Mouse (Mus musculus) ES-E14 (cell line): ENCODE measurements at regions not wholly inside any gene's neighbourhood (a gene's known extent, or its start where the extent isn't known, plus 50 kb on each side); places are given as distances from the start of the nearest gene placed in this dataset.

ENCODE experiments used
- DNase-seq: peaks from one replicate; pipeline ENCODE4 v3.0.0-alpha.2; 2013; ENCODE audit warnings: low read depth, low spot score
- H3K27ac ChIP-seq: 2 replicates; pipeline ENCODE4 v1.5.1; 2012; ENCODE audit warnings: low read depth, mild to moderate bottlenecking, low read length, moderate library complexity, mixed read lengths; ENCODE audit not compliant: poor library complexity, insufficient read depth, severe bottlenecking
- H3K36me3 ChIP-seq: 2 replicates; pipeline ENCODE4 v1.6.1; 2012; ENCODE audit warnings: mild to moderate bottlenecking, low read length, moderate library complexity, mixed read lengths; ENCODE audit not compliant: control insufficient read depth, poor library complexity, insufficient read depth, severe bottlenecking
- H3K4me1 ChIP-seq, 2 experiments: fragments of 150-350 bp in 1 of 2; sonication (generic) in 1 of 2; 2 replicates each; pipeline ENCODE4 v1.6.1; 2012; ENCODE audit warnings: low read length in 2 of 2, mild to moderate bottlenecking in 1 of 2, mixed read lengths in 1 of 2; ENCODE audit not compliant: control insufficient read depth in 2 of 2, insufficient read depth in 2 of 2, poor library complexity in 1 of 2
- H3K4me3 ChIP-seq, 2 experiments: fragments of 150-350 bp in 1 of 2; sonication (generic) in 1 of 2; 2 replicates each; pipeline ENCODE4 v1.5.1; 2012; ENCODE audit warnings: low read length in 2 of 2, low read depth in 1 of 2, mild to moderate bottlenecking in 1 of 2, mixed read lengths in 1 of 2; ENCODE audit not compliant: insufficient read depth in 1 of 2, poor library complexity in 1 of 2, severe bottlenecking in 1 of 2
- H3K9ac ChIP-seq: 2 replicates; pipeline ENCODE4 v1.6.1; 2012; ENCODE audit warnings: low read depth, mild to moderate bottlenecking, low read length, mixed read lengths; ENCODE audit not compliant: poor library complexity, insufficient read depth, severe bottlenecking
- H3K9me3 ChIP-seq: fragments of 150-350 bp; sonication (generic); 2 replicates; pipeline ENCODE4 v1.6.1; 2012; ENCODE audit warnings: low read depth, mild to moderate bottlenecking, low read length; ENCODE audit not compliant: control insufficient read depth, insufficient read depth
- CHD2 ChIP-seq: IDR thresholded peaks from 2 replicates; pipeline ENCODE4 v1.6.1; 2014; ENCODE audit warnings: mild to moderate bottlenecking, low read depth, low read length, inconsistent platforms
- HCFC1 ChIP-seq: IDR thresholded peaks from 2 replicates; pipeline ENCODE4 v1.6.1; 2012; ENCODE audit warnings: low read length, inconsistent platforms, borderline replicate concordance; ENCODE audit not compliant: insufficient read depth
- MAFK ChIP-seq: IDR thresholded peaks from 2 replicates; pipeline ENCODE4 v1.6.1; 2014; ENCODE audit warnings: mild to moderate bottlenecking, low read depth, low read length, inconsistent platforms; ENCODE audit not compliant: insufficient read depth
- ZC3H11A ChIP-seq: IDR thresholded peaks from 2 replicates; pipeline ENCODE4 v1.6.1; 2012; ENCODE audit warnings: low read depth, mild to moderate bottlenecking, inconsistent platforms, low read length, borderline replicate concordance
- ZNF384 ChIP-seq: IDR thresholded peaks from 2 replicates; pipeline ENCODE4 v1.6.1; 2012; ENCODE audit warnings: low read depth, low read length, inconsistent platforms
- in situ Hi-C, 2 experiments: fragments of 600-800 bp; cut with MboI; formaldehyde crosslinking; loops; one replicate each; pipeline ENCODE4 v1.15.1; 2025; ENCODE audit warnings: low sequenced_read_pairs in 2 of 2, inconsistent platforms in 1 of 2; ENCODE audit not compliant: unreplicated experiment in 2 of 2

GRCm38 (mm10) chr11:64158281-64158680, 79.0 kb upstream of the Cox10 start:
- no peak for TF ChIP-seq HCFC1
- TF ChIP-seq ZC3H11A = no peak
- TF ChIP-seq ZNF384 = no peak
- no peak for TF ChIP-seq MAFK
- no peak for TF ChIP-seq CHD2
- H3K27ac ChIP-seq = no peak overlapping the region
- in situ Hi-C loops = no loop called here
- no peaks in the 10 kb centered on the region for H3K4me1 ChIP-seq
- no peaks in the 10 kb centered on the region for H3K9me3 ChIP-seq
- no peak overlapping the region for H3K9ac ChIP-seq
- H3K36me3 ChIP-seq = no peaks in the 10 kb centered on the region
- DNase-seq = no peak
- H3K4me3 ChIP-seq = no peak overlapping the region

- DNase-seq = no peak
- no peak overlapping the region for H3K4me3 ChIP-seq
- H3K36me3 ChIP-seq = no peaks in the 10 kb centered on the region
- in situ Hi-C loops = no loop called here
- H3K9me3 ChIP-seq = no peaks in the 10 kb centered on the region
- H3K4me1 ChIP-seq = no peaks in the 10 kb centered on the region
- TF ChIP-seq CHD2 (no peak), ZNF384 (no peak), MAFK (no peak), ZC3H11A (no peak), HCFC1 (no peak)
- H3K27ac ChIP-seq = no peak overlapping the region
- no peak overlapping the region for H3K9ac ChIP-seq
Measured at GRCm38 (mm10) chr11:64156640-64157039, 77.4 kb upstream of the Cox10 start.

GRCm38 (mm10) chr11:64139483-64139882, 60.2 kb upstream of the Cox10 start:
- DNase-seq = no peak
- no peak overlapping the region for H3K27ac ChIP-seq
- in situ Hi-C loops = no loop called here
- TF ChIP-seq ZNF384 (no peak), MAFK (no peak), ZC3H11A (no peak)
- H3K36me3 ChIP-seq = no peaks in the 10 kb centered on the region
- no peaks in the 10 kb centered on the region for H3K4me1 ChIP-seq
- no peaks in the 10 kb centered on the region for H3K9me3 ChIP-seq
- no peak overlapping the region for H3K4me3 ChIP-seq
- H3K9ac ChIP-seq = no peak overlapping the region

- no peak overlapping the region for H3K27ac ChIP-seq
- H3K9ac ChIP-seq = no peak overlapping the region
- H3K36me3 ChIP-seq = no peaks in the 10 kb centered on the region
- H3K4me3 ChIP-seq = no peak overlapping the region
- H3K9me3 ChIP-seq = no peaks in the 10 kb centered on the region
- in situ Hi-C loops = no loop called here
- TF ChIP-seq ZNF384 = no peak
- no peak for TF ChIP-seq MAFK
- no peak for TF ChIP-seq HCFC1
- TF ChIP-seq ZC3H11A = no peak
- TF ChIP-seq CHD2 = no peak
- no peak for DNase-seq
- no peaks in the 10 kb centered on the region for H3K4me1 ChIP-seq
Measured at GRCm38 (mm10) chr11:64138934-64139333, 59.7 kb upstream of the Cox10 start.

- TF ChIP-seq MAFK (no peak), HCFC1 (no peak), CHD2 (no peak), ZNF384 (no peak), ZC3H11A (no peak)
- in situ Hi-C loops = no loop called here
- Histone ChIP-seq H3K4me1 (no peaks in the 10 kb centered on the region), H3K9ac (no peak overlapping the region), H3K9me3 (no peaks in the 10 kb centered on the region), H3K36me3 (no peaks in the 10 kb centered on the region), H3K4me3 (no peak overlapping the region), H3K27ac (no peak overlapping the region)
- DNase-seq = no peak
Measured at GRCm38 (mm10) chr11:64135766-64136165, 56.5 kb upstream of the Cox10 start.
